Mouse (Mus musculus) liver, embryonic 14.5 days (tissue): ENCODE measurements around the gene Map2k1. TPM values are rescaled to one million over a fixed set of nuclear protein-coding genes. Genes with fewer than 3 reads are reported as not detected.

Source experiments
- ATAC-seq: fragments of 200-750 bp; cut with Nextera tagmentation; 2 replicates; pipeline ENCODE4 v1.8.0; 2017; ENCODE audit warnings: moderate number of reproducible peaks, mild to moderate bottlenecking, moderate library complexity; ENCODE audit not compliant: insufficient read depth
- DNase-seq, 3 experiments: peaks; one replicate each; pipeline ENCODE4 v3.0.0-alpha.2; 2012 to 2013; ENCODE audit warnings: low read depth in 3 of 3, low spot score in 3 of 3
- H3K27ac ChIP-seq: fragments of 300-500 bp; sonication (generic); 2 replicates; pipeline ENCODE4 v1.5.1; 2014; ENCODE audit warnings: moderate library complexity, mild to moderate bottlenecking, control low read depth, inconsistent platforms
- H3K27me3 ChIP-seq: fragments of 300-500 bp; sonication (generic); 2 replicates; pipeline ENCODE4 v1.6.1; 2014; ENCODE audit warnings: mild to moderate bottlenecking, low read length, moderate library complexity; ENCODE audit not compliant: control insufficient read depth, insufficient read depth
- H3K36me3 ChIP-seq: fragments of 300-500 bp; sonication (generic); replicated peaks from 2 replicates; pipeline ENCODE4 v1.6.1; 2014; ENCODE audit warnings: low read depth; ENCODE audit not compliant: control insufficient read depth, insufficient read depth
- H3K4me1 ChIP-seq, 2 experiments: fragments of 200-500 bp in 1 of 2; fragments of 300-500 bp in 1 of 2; sonication (generic) in 1 of 2; replicated peaks; 2 replicates each; pipeline ENCODE4 v1.6.1; 2012 to 2014; ENCODE audit warnings: antibody characterized with exemption in 1 of 2, inconsistent platforms in 1 of 2, low read length in 1 of 2; ENCODE audit not compliant: control insufficient read depth in 2 of 2, insufficient read depth in 2 of 2
- H3K4me2 ChIP-seq: fragments of 300-500 bp; sonication (generic); 2 replicates; pipeline ENCODE4 v1.6.1; 2014; ENCODE audit warnings: low read depth, mild to moderate bottlenecking, control low read depth, moderate library complexity
- H3K4me3 ChIP-seq, 2 experiments: fragments of 200-500 bp in 1 of 2; fragments of 300-500 bp in 1 of 2; sonication (generic) in 1 of 2; 2 replicates each; pipeline ENCODE4 v1.5.1; 2012 to 2014; ENCODE audit warnings: low read depth in 2 of 2, low read length in 2 of 2, mild to moderate bottlenecking in 2 of 2, control low read depth in 1 of 2, inconsistent platforms in 1 of 2, moderate library complexity in 1 of 2; ENCODE audit not compliant: insufficient read depth in 1 of 2
- H3K9ac ChIP-seq: fragments of 300-500 bp; sonication (generic); replicated peaks from 2 replicates; pipeline ENCODE4 v1.6.1; 2014; ENCODE audit warnings: mild to moderate bottlenecking, control low read depth, moderate library complexity
- H3K9me3 ChIP-seq: fragments of 300-500 bp; sonication (generic); 2 replicates; pipeline ENCODE4 v1.6.1; 2016; ENCODE audit warnings: low read length, mixed read lengths; ENCODE audit not compliant: control insufficient read depth
- CTCF ChIP-seq: IDR thresholded peaks from 2 replicates; pipeline ENCODE4 v1.5.1; 2016; ENCODE audit warnings: antibody characterized with exemption, low read depth, control low read depth
- EP300 ChIP-seq: IDR thresholded peaks from 2 replicates; pipeline ENCODE4 v1.6.1; 2016; ENCODE audit warnings: antibody characterized with exemption, low read depth
- WGBS: fragments of 180-500 bp; shearing (Covaris S2); extraction: QIAGEN DNeasy Blood & Tissue Kit; methylation state at CpG from one replicate; pipeline ENCODE4 v1.1.7; 2014; ENCODE audit not compliant: insufficient replicate concordance; 5-methylcytosine and 5-hydroxymethylcytosine counted together
- polyA plus RNA-seq, 2 experiments: library from polyadenylated mRNA; depleted of rRNA in 1 of 2; stranded (reverse) in 1 of 2; unstranded in 1 of 2; fragments of >200 nt; fragmentation: Nextera tagmentation in 1 of 2; extraction: Ambion mirVana in 1 of 2; gene quantifications; 2 replicates each; pipeline versions ENCODE4 v1.2.1 to v1.2.3; 2012 to 2014

Map2k1 gene
- polyA plus RNA-seq, 2 experiments: 13.5 to 25.7 TPM

GRCm38 (mm10) chr9:64281105-64281780 lies 27.8 kb upstream of the Map2k1 start, which contains the start of gene Tipin:
TSS of gene Tipin (plus strand) at chr9:64281581.
- H3K4me2 ChIP-seq: peak within 1 kb of the TSS; percentile 76

GRCm38 (mm10) chr9:64278665-64279310 lies 25.4 kb upstream of the Map2k1 start:
- no peak for ATAC-seq
- H3K27me3 ChIP-seq: no peaks in the 10 kb centered on the region
- H3K36me3 ChIP-seq: no peaks in the 10 kb centered on the region
- 87% methylated on average over 6 of the region's 6 CpGs for WGBS
- TF ChIP-seq EP300 (no peak), CTCF (peak; percentile 35; the same call in 1 of the 2 replicates)
- no peak overlapping the region for H3K27ac ChIP-seq
- H3K4me2 ChIP-seq: no peak overlapping the region
- H3K9me3 ChIP-seq: no peaks in the 10 kb centered on the region
- no peak for DNase-seq
- no peak overlapping the region for H3K4me3 ChIP-seq
- no peak overlapping the region for H3K9ac ChIP-seq
- H3K4me1 ChIP-seq: peaks cover 4 to 7% of the 10 kb centered on the region in 2 experiments; a peak in 3 of 4 replicates

More at GRCm38 (mm10) chr9:64281105-64281780, 27.8 kb upstream of the Map2k1 start, which contains the start of gene Tipin:
- H3K4me1 ChIP-seq: peaks cover 6 to 8% of the 10 kb centered on the region in 2 experiments; a peak in 3 of 4 replicates
- no peaks in the 10 kb centered on the region for H3K9me3 ChIP-seq
- 2% methylated on average over 46 of the region's 46 CpGs for WGBS
- DNase-seq: peak; percentile 86 to 89 (median 87)
- peaks cover 4% of the 10 kb centered on the region for H3K36me3 ChIP-seq
- peak within 1 kb of the TSS; percentile 73 for H3K27ac ChIP-seq
- ATAC-seq: peak; percentile 87
- H3K27me3 ChIP-seq: no peaks in the 10 kb centered on the region
- no peak for TF ChIP-seq CTCF
- peak; percentile 80 for TF ChIP-seq EP300
- peak within 1 kb of the TSS; percentile 99 for H3K9ac ChIP-seq
- peak within 1 kb of the TSS; percentile 94 for H3K4me3 ChIP-seq

GRCm38 (mm10) chr9:64277706-64278105 lies 24.3 kb upstream of the Map2k1 start:
- DNase-seq (peak; percentile 50 to 66 (median 55)), ATAC-seq (no peak)
- 31% methylated on average over 8 of the region's 8 CpGs for WGBS
- no peak overlapping the region for H3K4me2 ChIP-seq
- H3K27me3 ChIP-seq: no peaks in the 10 kb centered on the region
- no peaks in the 10 kb centered on the region for H3K36me3 ChIP-seq
- H3K27ac ChIP-seq: no peak overlapping the region
- peaks cover 2 to 3% of the 10 kb centered on the region in 2 experiments; a peak in 3 of 4 replicates for H3K4me1 ChIP-seq
- no peaks in the 10 kb centered on the region for H3K9me3 ChIP-seq
- H3K9ac ChIP-seq: no peak overlapping the region
- no peak overlapping the region for H3K4me3 ChIP-seq
- no peak for TF ChIP-seq EP300
- TF ChIP-seq CTCF: peak; percentile 82

- TF ChIP-seq CTCF (peak; percentile 54), EP300 (no peak)
- H3K9ac ChIP-seq: no peak overlapping the region
- no peaks in the 10 kb centered on the region for H3K36me3 ChIP-seq
- H3K4me3 ChIP-seq: no peak overlapping the region
- DNase-seq (no peak), ATAC-seq (no peak)
- no peaks in the 10 kb centered on the region for H3K9me3 ChIP-seq
- no peak overlapping the region for H3K4me2 ChIP-seq
- H3K27me3 ChIP-seq: no peaks in the 10 kb centered on the region
- H3K27ac ChIP-seq: no peak overlapping the region
- H3K4me1 ChIP-seq: no peaks in the 10 kb centered on the region
- WGBS: 57% methylated on average over 1 of the region's 1 CpGs
Measured at GRCm38 (mm10) chr9:64274919-64275318, 21.5 kb upstream of the Map2k1 start.

- Histone ChIP-seq H3K9me3 (no peaks in the 10 kb centered on the region), H3K36me3 (no peaks in the 10 kb centered on the region), H3K4me1 (no peaks in the 10 kb centered on the region), H3K27me3 (no peaks in the 10 kb centered on the region), H3K4me3 (no peak overlapping the region), H3K9ac (no peak overlapping the region), H3K27ac (no peak overlapping the region), H3K4me2 (no peak overlapping the region)
- 61% methylated on average over 4 of the region's 4 CpGs for WGBS
- DNase-seq: no peak
- no peak for TF ChIP-seq EP300
- no peak for TF ChIP-seq CTCF
- ATAC-seq: no peak
Measured at GRCm38 (mm10) chr9:64274291-64274690, 20.9 kb upstream of the Map2k1 start.
